Mouse (Mus musculus) liver, embryonic 13.5 days (tissue): ENCODE measurements around the gene Dlx5. TPM values are rescaled to one million over a fixed set of nuclear protein-coding genes. Genes with fewer than 3 reads are reported as not detected.

Experiments
- ATAC-seq: fragments of 200-750 bp; cut with Nextera tagmentation; 2 replicates; pipeline ENCODE4 v1.8.0; 2017; ENCODE audit warnings: low read depth, mild to moderate bottlenecking, moderate number of reproducible peaks, moderate library complexity
- DNase-seq: peaks from one replicate; pipeline ENCODE4 v3.0.0; 2022
- H3K27ac ChIP-seq: fragments of 300-500 bp; sonication (generic); 2 replicates; pipeline ENCODE4 v1.5.1; 2015; ENCODE audit warnings: moderate library complexity, mild to moderate bottlenecking, inconsistent platforms
- H3K27me3 ChIP-seq: fragments of 300-500 bp; sonication (generic); 2 replicates; pipeline ENCODE4 v1.6.1; 2015; ENCODE audit warnings: mild to moderate bottlenecking, inconsistent platforms
- H3K36me3 ChIP-seq: fragments of 300-500 bp; sonication (generic); 2 replicates; pipeline ENCODE4 v1.6.1; 2015; ENCODE audit warnings: mild to moderate bottlenecking, inconsistent platforms
- H3K4me1 ChIP-seq: fragments of 300-500 bp; sonication (generic); replicated peaks from 2 replicates; pipeline ENCODE4 v1.6.1; 2015; ENCODE audit warnings: inconsistent platforms
- H3K4me2 ChIP-seq: fragments of 300-500 bp; sonication (generic); 2 replicates; pipeline ENCODE4 v1.6.1; 2015; ENCODE audit warnings: inconsistent platforms, mild to moderate bottlenecking, moderate library complexity
- H3K4me3 ChIP-seq: fragments of 300-500 bp; sonication (generic); replicated peaks from 2 replicates; pipeline ENCODE4 v1.5.1; 2015; ENCODE audit warnings: mild to moderate bottlenecking, inconsistent platforms
- H3K9ac ChIP-seq: fragments of 300-500 bp; sonication (generic); 2 replicates; pipeline ENCODE4 v1.6.1; 2015; ENCODE audit warnings: mild to moderate bottlenecking, inconsistent platforms
- H3K9me3 ChIP-seq: fragments of 300-500 bp; sonication (generic); replicated peaks from 2 replicates; pipeline ENCODE4 v1.6.1; 2016; ENCODE audit warnings: inconsistent platforms
- WGBS: fragments of 180-500 bp; shearing (Covaris S2); methylation state at CpG from one replicate; pipeline ENCODE4 v1.1.7; 2015; ENCODE audit not compliant: insufficient replicate concordance; 5-methylcytosine and 5-hydroxymethylcytosine counted together
- polyA plus RNA-seq: library from polyadenylated mRNA; unstranded; fragments of >200 nt; fragmentation: Nextera tagmentation; extraction: Ambion mirVana; gene quantifications from 2 replicates; pipeline ENCODE4 v1.2.1, GENCODE M21; 2015

Gene Dlx5
- polyA plus RNA-seq, 1 experiment from 2014 or later, result not detected

DNA sequence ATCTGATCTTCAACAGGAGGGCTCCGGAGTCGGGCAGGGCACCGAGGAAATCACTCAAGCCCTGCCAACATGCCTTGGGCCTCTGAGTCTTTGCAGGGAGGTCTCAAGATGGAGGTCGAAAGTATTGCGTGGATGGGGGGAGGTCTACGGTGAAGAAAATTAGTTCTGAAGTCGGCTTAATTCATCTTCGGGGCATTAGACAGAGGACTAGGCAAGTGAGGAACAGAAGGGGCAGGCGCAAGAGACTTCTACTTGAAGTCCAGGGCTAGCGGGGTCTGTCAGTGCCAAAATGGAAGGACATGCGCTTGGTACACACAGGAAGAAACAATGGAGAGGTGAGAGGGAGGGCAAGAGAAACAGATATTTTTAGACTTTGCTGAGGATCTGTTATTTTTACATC, 6.7 kb downstream of the Dlx5 start:
- WGBS, result 4% methylated on average over 11 of the region's 11 CpGs
- H3K36me3 ChIP-seq, result no peaks in the 10 kb centered on the region
- H3K4me2 ChIP-seq, result no peak overlapping the region
- ATAC-seq, result no peak
- H3K9me3 ChIP-seq, result no peaks in the 10 kb centered on the region
- no peak overlapping the region for H3K4me3 ChIP-seq
- no peak overlapping the region for H3K27ac ChIP-seq
- peaks cover 100% of the 10 kb centered on the region for H3K27me3 ChIP-seq
- no peak for DNase-seq
- no peak overlapping the region for H3K9ac ChIP-seq
- no peaks in the 10 kb centered on the region for H3K4me1 ChIP-seq

DNA sequence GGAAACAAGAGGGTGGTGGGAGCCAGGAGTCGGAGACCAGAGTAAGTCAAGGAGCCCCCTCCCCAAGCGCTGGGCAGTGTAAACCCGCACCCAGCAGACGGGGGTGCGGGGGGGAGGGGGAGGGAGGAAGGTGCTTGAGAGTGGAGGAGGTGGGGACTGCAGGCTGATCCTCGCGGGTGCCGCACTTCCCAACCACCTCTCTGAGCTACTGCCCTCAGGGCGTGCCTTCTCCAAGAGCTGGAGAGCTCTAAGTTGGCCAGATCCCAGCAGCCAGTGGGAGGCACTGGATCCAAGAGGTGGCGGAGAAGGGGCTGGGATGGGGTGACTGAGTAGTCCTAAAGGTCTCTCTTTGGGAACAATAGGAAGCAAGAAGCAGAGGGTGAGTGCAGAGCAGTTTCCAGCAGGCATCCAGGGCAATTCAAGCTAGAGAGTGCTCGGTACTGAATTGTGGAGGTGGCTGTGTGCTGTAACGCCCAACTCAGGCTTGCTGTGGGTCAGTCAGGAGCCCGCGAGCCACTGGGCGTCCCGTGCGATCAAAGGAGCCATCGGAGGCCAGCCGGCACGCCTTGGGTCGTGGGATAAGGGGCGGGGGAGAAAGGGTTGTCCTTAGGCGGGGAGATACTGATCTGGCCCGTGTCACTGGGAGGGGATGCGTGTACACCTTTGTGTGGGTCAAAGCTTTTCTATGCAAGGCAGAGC, 7.7 kb downstream of the Dlx5 start:
- H3K27me3 ChIP-seq, result peaks cover 100% of the 10 kb centered on the region
- 3% methylated on average over 25 of the region's 25 CpGs for WGBS
- H3K9me3 ChIP-seq, result no peaks in the 10 kb centered on the region
- H3K36me3 ChIP-seq, result no peaks in the 10 kb centered on the region
- no peak overlapping the region for H3K9ac ChIP-seq
- H3K27ac ChIP-seq, result no peak overlapping the region
- ATAC-seq (no peak), DNase-seq (no peak)
- H3K4me3 ChIP-seq, result no peak overlapping the region
- H3K4me2 ChIP-seq, result no peak overlapping the region
- H3K4me1 ChIP-seq, result no peaks in the 10 kb centered on the region

DNA sequence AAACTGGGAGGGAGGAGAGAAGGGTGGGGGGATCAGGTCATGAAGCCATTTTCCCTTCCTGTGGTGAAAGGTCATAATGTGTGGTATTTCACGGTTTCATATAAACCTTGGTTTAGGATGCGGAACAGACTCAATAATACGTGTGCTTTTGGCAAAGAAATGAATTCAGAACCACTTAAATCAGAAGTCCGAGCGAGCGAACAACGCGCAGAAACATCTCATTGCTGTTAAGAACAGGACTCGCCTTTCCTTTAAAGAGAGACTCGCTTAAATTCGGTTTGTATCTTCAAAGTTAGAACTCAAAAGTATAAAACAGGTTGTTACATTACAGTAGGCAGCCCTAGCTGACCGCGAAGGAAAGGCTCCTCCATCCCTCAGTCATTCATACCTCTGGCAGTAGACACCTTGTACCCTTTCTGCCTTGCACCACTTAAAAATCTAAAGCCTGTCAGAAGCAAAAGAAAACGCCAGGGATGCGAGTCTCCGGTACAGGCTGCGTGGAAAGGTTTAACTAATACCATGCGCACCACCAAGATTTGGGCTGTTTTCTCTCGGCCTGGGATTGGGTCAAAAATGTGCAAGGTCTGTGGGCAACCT, 8.3 kb downstream of the Dlx5 start:
- DNase-seq (no peak), ATAC-seq (no peak)
- H3K27me3 ChIP-seq, result peaks cover 100% of the 10 kb centered on the region
- no peak overlapping the region for H3K9ac ChIP-seq
- no peaks in the 10 kb centered on the region for H3K9me3 ChIP-seq
- WGBS, result 3% methylated on average over 19 of the region's 19 CpGs
- H3K4me3 ChIP-seq, result no peak overlapping the region
- H3K4me1 ChIP-seq, result no peaks in the 10 kb centered on the region
- H3K36me3 ChIP-seq, result no peaks in the 10 kb centered on the region
- no peak overlapping the region for H3K4me2 ChIP-seq
- H3K27ac ChIP-seq, result no peak overlapping the region

DNA sequence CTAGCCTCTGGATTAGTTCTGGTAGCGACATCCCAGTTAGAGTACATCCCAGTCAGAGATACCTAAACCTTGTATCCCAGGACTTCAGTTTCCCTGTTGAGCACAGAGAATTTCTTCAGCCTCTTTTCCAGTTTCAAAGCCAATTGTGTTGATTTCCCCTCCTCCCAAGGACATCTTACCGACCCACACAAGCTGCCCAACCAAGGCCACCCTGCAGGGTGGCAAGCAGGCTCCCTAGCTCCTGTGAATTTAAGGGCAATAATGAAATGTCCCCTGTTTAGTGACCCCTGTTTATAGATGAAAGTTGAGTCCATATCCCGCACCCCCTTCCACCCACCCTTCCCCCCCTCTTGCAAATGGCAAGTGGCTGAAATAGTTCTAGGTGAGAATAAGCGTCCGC, 9.0 kb downstream of the Dlx5 start:
- Histone ChIP-seq H3K9me3 (no peaks in the 10 kb centered on the region), H3K36me3 (no peaks in the 10 kb centered on the region), H3K4me1 (no peaks in the 10 kb centered on the region), H3K4me3 (no peak overlapping the region), H3K4me2 (no peak overlapping the region), H3K27ac (no peak overlapping the region), H3K9ac (no peak overlapping the region), H3K27me3 (peaks cover 99% of the 10 kb centered on the region)
- DNase-seq (no peak), ATAC-seq (no peak)
- WGBS, result 0% methylated on average over 5 of the region's 5 CpGs

DNA sequence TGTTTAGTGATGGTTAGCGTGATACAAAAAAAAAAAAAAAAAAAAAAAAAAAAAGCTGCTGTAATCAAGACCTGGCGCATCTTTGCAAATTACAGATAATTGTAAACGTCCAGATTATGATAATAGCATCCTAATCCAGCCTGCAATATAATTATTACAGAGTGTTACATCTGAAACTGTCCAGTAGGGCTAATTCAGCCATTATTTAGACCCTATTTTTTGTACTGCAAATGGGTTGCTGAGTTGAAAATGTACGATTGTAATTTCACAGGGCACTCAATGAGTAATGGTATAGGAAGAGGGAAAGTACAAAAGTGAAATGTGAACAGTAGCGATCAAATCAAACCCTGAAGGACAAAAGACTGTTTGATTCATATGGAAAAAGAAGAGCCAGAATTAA, 10.2 kb downstream of the Dlx5 start:
- Histone ChIP-seq H3K36me3 (no peaks in the 10 kb centered on the region), H3K4me1 (no peaks in the 10 kb centered on the region), H3K27ac (no peak overlapping the region), H3K27me3 (peaks cover 98% of the 10 kb centered on the region), H3K9ac (no peak overlapping the region), H3K4me2 (no peak overlapping the region), H3K9me3 (no peaks in the 10 kb centered on the region), H3K4me3 (no peak overlapping the region)
- WGBS, result 5% methylated on average over 5 of the region's 5 CpGs
- DNase-seq (no peak), ATAC-seq (no peak)

DNA sequence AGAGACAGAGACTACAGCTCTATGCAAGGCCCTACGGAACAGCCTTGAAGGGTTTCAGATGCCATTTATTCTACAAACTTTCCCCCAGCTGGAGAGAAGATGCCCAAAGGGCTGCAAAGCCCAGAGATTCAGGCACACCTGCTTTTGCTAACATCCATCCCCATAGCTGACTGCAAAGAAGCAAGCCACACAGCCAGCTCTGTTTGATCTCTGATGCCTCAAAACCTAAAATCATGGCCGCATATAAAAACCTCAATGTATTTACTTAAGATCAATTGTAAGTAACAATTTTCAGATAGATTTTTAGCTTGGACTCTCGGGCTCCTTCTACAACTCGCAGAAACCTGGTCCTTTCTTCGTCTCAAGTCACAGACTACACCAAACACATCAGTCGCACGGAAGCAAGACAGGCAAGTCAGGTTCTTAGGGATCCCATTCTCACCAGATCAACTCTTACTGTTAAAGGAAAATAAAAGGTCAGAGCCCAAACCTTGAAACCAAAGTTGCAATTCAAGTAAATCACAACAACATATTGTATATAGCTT, 10.9 kb downstream of the Dlx5 start:
- Histone ChIP-seq H3K4me3 (no peak overlapping the region), H3K27me3 (peaks cover 98% of the 10 kb centered on the region), H3K27ac (no peak overlapping the region), H3K36me3 (no peaks in the 10 kb centered on the region), H3K4me2 (no peak overlapping the region), H3K4me1 (no peaks in the 10 kb centered on the region), H3K9me3 (no peaks in the 10 kb centered on the region), H3K9ac (no peak overlapping the region)
- 2% methylated on average over 7 of the region's 7 CpGs for WGBS
- ATAC-seq, result no peak
- no peak for DNase-seq

DNA sequence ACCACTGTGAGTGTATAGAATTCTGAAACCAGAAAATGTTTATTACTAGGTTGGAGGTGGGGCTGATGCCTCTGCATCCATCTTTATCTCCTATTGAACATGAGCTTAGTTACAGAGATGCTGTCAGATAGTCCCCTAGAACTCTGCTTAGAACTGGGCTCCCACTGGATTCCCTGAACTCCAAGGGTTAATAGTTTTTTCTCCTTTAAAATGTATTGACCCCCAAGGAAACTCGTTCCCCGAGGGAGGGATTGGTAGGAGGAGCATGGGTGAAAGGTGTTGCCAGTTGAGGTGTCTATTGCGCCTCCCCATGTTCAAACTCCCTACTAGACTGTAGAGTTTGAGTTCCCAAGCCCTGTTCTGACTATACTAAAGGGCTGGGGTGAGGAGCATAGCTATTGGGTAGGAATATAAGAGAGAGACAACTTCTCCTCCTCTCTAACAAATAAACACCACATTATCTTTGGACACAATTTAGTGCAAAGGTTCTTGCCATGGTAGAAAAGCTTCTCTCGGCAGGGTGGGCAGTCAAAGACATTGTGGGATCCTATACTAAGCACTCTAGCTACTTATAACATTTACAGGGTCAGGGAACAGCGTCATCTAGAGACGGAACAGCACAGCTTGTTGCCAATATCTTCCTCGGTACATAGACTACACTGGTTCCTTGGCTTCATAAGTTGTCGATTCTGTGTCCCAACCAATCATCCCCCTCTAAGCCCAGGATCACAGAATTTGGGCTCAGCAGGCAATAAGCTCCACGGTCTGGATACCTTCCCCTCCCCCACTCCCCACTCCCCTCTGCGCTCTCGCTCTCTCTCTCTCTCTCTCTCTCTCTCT, 11.7 kb downstream of the Dlx5 start:
- Histone ChIP-seq H3K4me2 (no peak overlapping the region), H3K9ac (no peak overlapping the region), H3K27me3 (peaks cover 98% of the 10 kb centered on the region), H3K4me1 (no peaks in the 10 kb centered on the region), H3K36me3 (no peaks in the 10 kb centered on the region), H3K9me3 (no peaks in the 10 kb centered on the region), H3K4me3 (no peak overlapping the region), H3K27ac (no peak overlapping the region)
- WGBS, result 2% methylated on average over 10 of the region's 11 CpGs
- no peak for DNase-seq
- ATAC-seq, result no peak

DNA sequence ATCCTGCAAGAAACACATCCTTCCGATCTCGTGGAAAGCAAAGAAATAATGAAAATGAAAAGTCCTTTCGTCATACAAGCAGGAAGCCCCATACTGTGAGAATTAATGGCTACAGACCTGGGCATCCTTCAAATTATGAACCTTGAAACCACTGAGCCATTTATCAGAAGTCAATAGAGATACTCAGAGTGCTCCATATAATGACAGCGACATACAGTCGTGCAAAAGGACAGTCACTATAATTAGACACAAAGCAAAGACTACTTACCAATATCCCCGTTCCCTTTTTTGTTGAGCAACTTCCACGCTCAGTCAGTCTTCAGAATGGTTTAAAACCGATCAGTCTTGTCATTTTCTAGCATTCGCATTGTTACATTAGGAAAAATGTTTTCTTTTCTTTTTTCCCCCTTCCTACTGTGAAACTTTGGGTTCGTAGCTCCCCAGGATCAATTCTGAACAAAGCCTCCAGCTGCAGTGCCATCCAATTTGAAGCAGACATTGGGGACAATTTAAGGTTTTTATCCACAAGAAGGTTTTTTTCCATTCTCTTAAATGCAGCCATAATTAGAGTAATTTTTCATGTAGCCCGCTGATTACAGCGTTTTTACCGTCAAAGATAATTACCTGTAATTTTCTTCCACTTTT, 12.7 kb downstream of the Dlx5 start:
- Histone ChIP-seq H3K4me2 (no peak overlapping the region), H3K9me3 (no peaks in the 10 kb centered on the region), H3K4me1 (no peaks in the 10 kb centered on the region), H3K36me3 (no peaks in the 10 kb centered on the region), H3K27me3 (peaks cover 98% of the 10 kb centered on the region), H3K9ac (no peak overlapping the region), H3K27ac (no peak overlapping the region), H3K4me3 (no peak overlapping the region)
- no peak for ATAC-seq
- WGBS, result 4% methylated on average over 13 of the region's 13 CpGs
- DNase-seq, result no peak

DNA sequence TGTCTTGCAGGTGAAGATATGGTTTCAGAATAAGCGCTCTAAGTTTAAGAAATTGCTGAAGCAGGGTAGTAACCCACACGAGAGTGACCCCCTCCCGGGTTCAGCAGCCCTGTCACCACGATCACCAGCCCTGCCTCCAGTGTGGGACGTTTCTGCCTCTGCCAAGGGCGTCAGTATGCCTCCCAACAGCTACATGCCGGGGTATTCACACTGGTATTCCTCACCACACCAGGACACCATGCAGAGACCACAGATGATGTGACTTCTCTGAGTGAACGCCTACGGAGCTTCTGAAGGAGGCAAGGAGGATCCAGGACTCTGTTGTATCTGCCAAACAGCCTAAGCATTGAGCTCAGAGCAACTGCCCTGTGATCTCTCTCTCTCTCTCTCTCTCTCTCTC, 14.9 kb downstream of the Dlx5 start:
- H3K4me1 ChIP-seq, result peaks cover 9% of the 10 kb centered on the region
- ATAC-seq (no peak), DNase-seq (no peak)
- no peak overlapping the region for H3K4me3 ChIP-seq
- no peaks in the 10 kb centered on the region for H3K9me3 ChIP-seq
- H3K9ac ChIP-seq, result no peak overlapping the region
- H3K27me3 ChIP-seq, result peaks cover 98% of the 10 kb centered on the region
- no peaks in the 10 kb centered on the region for H3K36me3 ChIP-seq
- 3% methylated on average over 9 of the region's 9 CpGs for WGBS
- no peak overlapping the region for H3K27ac ChIP-seq
- H3K4me2 ChIP-seq, result no peak overlapping the region

DNA sequence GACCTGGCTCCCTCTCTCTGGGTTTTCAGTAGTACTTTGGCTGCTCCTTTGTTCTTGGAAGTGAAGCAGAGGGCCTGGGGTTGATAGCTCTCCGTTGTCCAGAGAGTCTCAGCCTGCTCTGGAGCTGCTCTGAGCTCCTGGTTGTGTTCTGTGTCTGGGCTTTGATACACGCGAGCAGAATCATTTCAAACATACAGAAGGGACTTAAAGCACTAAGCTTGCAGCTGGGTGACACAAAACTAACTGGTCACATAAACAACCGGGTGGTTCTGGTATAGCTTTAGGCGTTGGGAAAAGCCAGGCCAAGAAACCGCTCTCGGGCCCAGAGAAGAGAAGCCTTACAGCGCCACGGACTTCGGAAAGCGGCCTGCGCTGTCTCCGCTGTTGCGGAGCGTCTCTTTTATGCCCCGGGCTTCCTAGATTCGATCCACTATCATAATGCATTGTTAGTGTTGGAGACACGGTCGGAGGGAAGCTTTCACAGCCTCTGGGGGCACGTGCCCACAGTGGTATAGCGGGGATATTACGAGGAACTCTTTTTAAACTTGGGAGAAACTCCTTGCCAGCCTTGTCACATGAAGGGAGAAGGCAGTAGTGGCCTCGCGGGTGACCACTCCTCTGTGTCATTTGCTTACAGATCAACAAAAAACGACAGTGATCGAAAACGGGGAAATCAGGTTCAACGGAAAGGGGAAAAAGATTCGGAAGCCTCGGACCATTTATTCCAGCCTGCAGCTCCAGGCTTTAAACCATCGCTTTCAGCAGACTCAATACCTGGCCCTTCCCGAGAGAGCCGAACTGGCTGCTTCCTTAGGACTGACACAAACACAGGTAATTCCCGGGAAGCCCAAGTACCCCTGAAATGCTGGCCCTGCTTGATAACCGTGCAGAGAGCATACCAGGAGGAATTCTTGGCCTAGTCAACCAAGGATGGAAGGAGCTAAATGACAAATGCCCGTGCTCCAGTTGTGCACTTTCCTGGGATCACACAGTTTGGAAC, 17.1 kb downstream of the Dlx5 start:
- H3K9me3 ChIP-seq, result no peaks in the 10 kb centered on the region
- DNase-seq, result no peak
- H3K9ac ChIP-seq, result no peak overlapping the region
- no peak for ATAC-seq
- H3K4me1 ChIP-seq, result peaks cover 9% of the 10 kb centered on the region
- H3K27me3 ChIP-seq, result peaks cover 97% of the 10 kb centered on the region
- WGBS, result 4% methylated on average over 36 of the region's 36 CpGs
- no peak overlapping the region for H3K4me2 ChIP-seq
- no peak overlapping the region for H3K27ac ChIP-seq
- H3K4me3 ChIP-seq, result no peak overlapping the region
- H3K36me3 ChIP-seq, result no peaks in the 10 kb centered on the region
